Mouse (Mus musculus) limb, embryonic 11.5 days (tissue): ENCODE results near the gene Grm8. TPM values are rescaled to one million over a fixed set of nuclear protein-coding genes. Genes with fewer than 3 reads are reported as not detected.

ENCODE experiments used
- ATAC-seq: fragments of 200-750 bp; cut with Nextera tagmentation; 2 replicates; pipeline ENCODE4 v1.8.0; 2017; ENCODE audit warnings: low read depth; ENCODE audit not compliant: insufficient number of reproducible peaks, low FRiP score, low TSS enrichment
- DNase-seq: peaks from one replicate; pipeline ENCODE4 v3.0.0-alpha.2; 2015; ENCODE audit warnings: low spot score
- H3K27ac ChIP-seq: fragments of 300-500 bp; sonication (generic); replicated peaks from 2 replicates; pipeline ENCODE4 v1.5.1; 2014; ENCODE audit warnings: low read depth, mild to moderate bottlenecking, low read length
- H3K27me3 ChIP-seq: fragments of 300-500 bp; sonication (generic); 2 replicates; pipeline ENCODE4 v1.6.1; 2014; ENCODE audit warnings: mild to moderate bottlenecking, low read length, mixed read lengths; ENCODE audit not compliant: control insufficient read depth, insufficient read depth
- H3K36me3 ChIP-seq: fragments of 300-500 bp; sonication (generic); 2 replicates; pipeline ENCODE4 v1.6.1; 2014; ENCODE audit warnings: mild to moderate bottlenecking, low read length, moderate library complexity, mixed read lengths; ENCODE audit not compliant: control insufficient read depth, insufficient read depth
- H3K4me1 ChIP-seq: fragments of 300-500 bp; sonication (generic); 2 replicates; pipeline ENCODE4 v1.6.1; 2014; ENCODE audit warnings: low read length, mixed read lengths; ENCODE audit not compliant: control insufficient read depth, insufficient read depth
- H3K4me2 ChIP-seq: fragments of 300-500 bp; sonication (generic); 2 replicates; pipeline ENCODE4 v1.6.1; 2014; ENCODE audit warnings: low read depth, mild to moderate bottlenecking, moderate library complexity; ENCODE audit not compliant: severe bottlenecking
- H3K4me3 ChIP-seq: fragments of 300-500 bp; sonication (generic); 2 replicates; pipeline ENCODE4 v1.5.1; 2014; ENCODE audit warnings: low read depth, low read length
- H3K9ac ChIP-seq: fragments of 300-500 bp; sonication (generic); 2 replicates; pipeline ENCODE4 v1.6.1; 2014; ENCODE audit warnings: mild to moderate bottlenecking, low read length
- H3K9me3 ChIP-seq: fragments of 300-500 bp; sonication (generic); 2 replicates; pipeline ENCODE4 v1.6.1; 2016; ENCODE audit warnings: low read length; ENCODE audit not compliant: control insufficient read depth
- WGBS: fragments of 180-500 bp; shearing (Covaris S2); extraction: QIAGEN DNeasy Blood & Tissue Kit; methylation state at CpG from one replicate; pipeline ENCODE4 v1.1.7; 2014; 5-methylcytosine and 5-hydroxymethylcytosine counted together
- polyA plus RNA-seq: library from polyadenylated mRNA; unstranded; fragments of >200 nt; fragmentation: Nextera tagmentation; extraction: Ambion mirVana; gene quantifications from 2 replicates; pipeline ENCODE4 v1.2.1, GENCODE M21; 2014

The Grm8 gene
- polyA plus RNA-seq, 1 experiment from 2014 or later: 0.51 TPM

DNA sequence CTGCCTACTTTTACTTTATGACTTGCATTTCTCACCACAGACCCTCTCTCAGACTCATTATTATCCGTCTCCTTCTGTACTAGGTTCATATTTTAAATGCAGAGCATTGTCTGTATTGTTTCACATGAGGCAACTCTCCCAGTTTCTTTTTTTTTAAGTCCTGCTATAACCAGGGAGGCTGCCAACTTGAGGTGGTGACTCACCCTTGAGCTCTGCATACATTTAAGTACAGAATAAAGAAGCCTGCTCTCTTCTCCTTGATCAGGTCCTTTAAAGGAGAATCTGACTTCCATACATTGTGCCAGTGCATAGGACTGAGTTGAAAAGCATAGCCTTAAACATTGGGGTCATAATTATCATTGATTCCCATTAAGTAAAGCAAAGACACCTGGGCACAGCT lies 488.5 kb downstream of the Grm8 start:
- DNase-seq (no peak), ATAC-seq (no peak)
- H3K27me3 ChIP-seq: no peaks in the 10 kb centered on the region
- no peak overlapping the region for H3K4me2 ChIP-seq
- no peaks in the 10 kb centered on the region for H3K36me3 ChIP-seq
- no peak overlapping the region for H3K4me3 ChIP-seq
- no peak overlapping the region for H3K27ac ChIP-seq
- WGBS: 83% methylated on average over 1 of the region's 1 CpGs
- H3K9me3 ChIP-seq: no peaks in the 10 kb centered on the region
- H3K4me1 ChIP-seq: no peaks in the 10 kb centered on the region
- no peak overlapping the region for H3K9ac ChIP-seq

DNA sequence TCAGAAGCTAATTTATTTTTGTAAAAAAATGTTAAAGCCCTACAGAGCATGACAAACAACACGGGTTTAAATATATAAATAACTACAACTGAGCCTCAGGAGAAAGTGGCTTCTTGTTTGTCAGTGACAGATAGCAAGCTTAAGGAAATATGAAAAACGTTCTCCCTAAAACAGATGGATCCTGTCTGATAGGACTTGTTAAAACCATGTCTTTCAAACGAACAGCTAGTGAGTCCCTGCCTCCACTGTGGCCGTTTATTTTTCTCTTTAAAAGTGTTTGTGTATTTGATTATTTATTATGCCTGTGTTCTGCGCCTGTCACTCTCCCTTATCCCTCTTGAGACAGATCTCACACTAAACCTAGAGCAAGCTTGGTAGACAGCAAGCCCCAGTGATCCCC lies 489.9 kb downstream of the Grm8 start:
- Histone ChIP-seq H3K4me3 (no peak overlapping the region), H3K4me1 (no peaks in the 10 kb centered on the region), H3K9ac (no peak overlapping the region), H3K27me3 (no peaks in the 10 kb centered on the region), H3K9me3 (no peaks in the 10 kb centered on the region), H3K27ac (no peak overlapping the region), H3K36me3 (no peaks in the 10 kb centered on the region), H3K4me2 (no peak overlapping the region)
- DNase-seq (no peak), ATAC-seq (no peak)
- WGBS: 78% methylated on average over 5 of the region's 5 CpGs

DNA sequence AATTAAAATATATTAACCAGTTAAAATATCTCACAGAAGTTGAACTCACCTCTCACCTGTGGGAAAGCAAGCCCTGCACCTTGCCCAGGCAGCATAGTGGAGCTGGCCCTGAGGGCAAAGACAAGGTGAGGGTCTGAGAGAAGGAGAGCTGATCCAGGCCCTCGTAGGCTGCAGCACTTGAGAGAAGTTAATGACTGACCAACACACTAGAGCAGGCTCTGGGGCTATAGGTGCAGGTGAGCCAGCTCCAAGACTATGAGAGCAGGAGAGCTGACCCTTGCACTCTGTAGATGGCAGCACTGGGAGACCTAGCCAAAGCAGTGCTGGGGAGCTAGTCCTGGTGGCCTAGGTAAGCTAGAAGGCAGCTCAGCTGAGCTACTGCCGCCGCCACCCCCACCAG lies 499.1 kb downstream of the Grm8 start:
- Histone ChIP-seq H3K4me2 (no peak overlapping the region), H3K9me3 (no peaks in the 10 kb centered on the region), H3K9ac (no peak overlapping the region), H3K4me1 (no peaks in the 10 kb centered on the region), H3K4me3 (no peak overlapping the region), H3K27me3 (no peaks in the 10 kb centered on the region), H3K36me3 (no peaks in the 10 kb centered on the region), H3K27ac (no peak overlapping the region)
- ATAC-seq: no peak
- no peak for DNase-seq
- WGBS: 72% methylated on average over 3 of the region's 3 CpGs

DNA sequence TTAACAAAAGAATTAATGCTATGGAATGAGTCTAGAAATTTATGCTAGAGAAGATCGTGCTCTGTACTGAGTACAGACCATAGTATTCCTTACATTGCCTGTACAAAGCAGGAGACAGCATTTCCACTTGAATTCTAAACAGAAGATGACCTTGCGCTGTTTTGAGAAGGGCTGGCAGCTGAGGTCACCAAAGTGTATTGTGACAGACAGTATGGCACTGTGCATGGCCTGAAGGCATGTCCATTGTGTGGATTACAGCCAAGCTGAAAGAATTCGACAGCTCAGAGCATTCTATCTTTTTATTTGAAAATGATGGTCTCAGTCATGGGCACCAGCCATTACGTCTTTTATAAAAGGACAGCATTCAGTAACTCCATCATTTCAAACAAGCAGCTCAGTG lies 517.5 kb downstream of the Grm8 start:
- 85% methylated on average over 4 of the region's 4 CpGs for WGBS
- no peak for DNase-seq
- ATAC-seq: no peak
- Histone ChIP-seq H3K4me3 (no peak overlapping the region), H3K27me3 (no peaks in the 10 kb centered on the region), H3K4me2 (no peak overlapping the region), H3K9ac (no peak overlapping the region), H3K27ac (no peak overlapping the region), H3K4me1 (no peaks in the 10 kb centered on the region), H3K36me3 (no peaks in the 10 kb centered on the region), H3K9me3 (no peaks in the 10 kb centered on the region)

DNA sequence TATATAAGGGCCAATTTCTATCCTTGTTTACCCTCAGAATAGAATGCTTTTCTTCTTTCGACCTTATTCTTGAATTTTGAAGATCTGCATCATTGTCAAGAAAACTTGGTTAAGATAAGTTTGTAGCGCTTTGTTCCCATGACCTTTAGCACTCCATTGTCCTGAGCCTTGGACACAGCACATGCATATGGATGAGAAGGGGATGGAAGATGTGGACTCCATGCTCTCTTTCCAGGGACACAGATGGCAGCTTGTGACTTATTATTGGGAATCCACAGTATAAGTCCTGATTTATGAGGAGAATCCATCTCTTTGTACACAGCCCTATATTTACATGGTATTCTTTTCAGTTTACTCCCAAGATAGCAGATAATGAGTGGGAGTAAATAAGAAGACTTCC lies 554.5 kb downstream of the Grm8 start:
- Histone ChIP-seq H3K9me3 (no peaks in the 10 kb centered on the region), H3K4me2 (no peak overlapping the region), H3K27ac (no peak overlapping the region), H3K9ac (no peak overlapping the region), H3K4me3 (no peak overlapping the region), H3K27me3 (no peaks in the 10 kb centered on the region), H3K36me3 (no peaks in the 10 kb centered on the region), H3K4me1 (no peaks in the 10 kb centered on the region)
- WGBS: 83% methylated on average over 2 of the region's 2 CpGs
- no peak for DNase-seq
- ATAC-seq: no peak

DNA sequence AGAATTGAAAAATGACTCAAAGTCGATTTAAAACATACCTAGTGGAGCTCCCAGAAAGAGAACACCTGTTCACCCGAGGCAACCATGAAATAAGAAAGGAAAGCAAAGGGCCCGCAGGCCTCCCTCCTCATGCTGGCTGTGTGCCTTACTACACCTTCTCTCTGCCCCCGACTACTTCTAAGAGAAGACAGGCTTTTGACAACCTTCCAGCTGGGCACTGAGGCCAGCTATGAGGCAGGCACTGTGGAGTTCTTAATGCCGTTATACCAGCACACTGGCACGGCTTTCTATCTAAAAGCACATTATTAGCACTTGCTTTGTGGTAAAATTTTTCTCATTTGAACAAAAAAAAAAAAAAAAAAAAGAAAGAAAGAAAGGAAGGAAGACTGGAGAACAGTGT lies 589.5 kb downstream of the Grm8 start:
- DNase-seq: no peak
- Histone ChIP-seq H3K4me1 (no peaks in the 10 kb centered on the region), H3K27me3 (no peaks in the 10 kb centered on the region), H3K36me3 (no peaks in the 10 kb centered on the region), H3K4me2 (no peak overlapping the region), H3K4me3 (no peak overlapping the region), H3K9ac (no peak overlapping the region), H3K27ac (no peak overlapping the region), H3K9me3 (no peaks in the 10 kb centered on the region)
- no peak for ATAC-seq
- 79% methylated on average over 6 of the region's 6 CpGs for WGBS

DNA sequence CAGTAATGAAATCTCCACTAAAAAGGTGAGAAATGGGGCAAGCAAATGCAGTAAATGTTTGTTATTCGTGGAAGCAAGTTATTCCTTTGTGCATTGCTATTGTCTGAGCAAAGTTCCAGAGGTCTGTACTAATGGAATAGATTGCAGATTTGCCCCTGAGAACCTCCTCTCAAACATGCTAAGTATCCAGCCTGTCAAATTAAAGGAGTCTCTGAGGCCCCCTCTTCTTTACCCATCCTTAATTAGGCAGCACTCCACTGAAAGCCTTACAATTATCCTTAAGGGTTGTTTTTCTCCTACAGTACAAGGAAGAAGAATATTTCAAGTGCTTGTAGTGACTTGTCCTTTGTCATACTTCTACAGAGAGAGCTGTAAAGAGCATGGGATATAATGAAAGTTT lies 617.4 kb downstream of the Grm8 start:
- H3K9me3 ChIP-seq: no peaks in the 10 kb centered on the region
- no peak overlapping the region for H3K27ac ChIP-seq
- WGBS: 76% methylated on average over 1 of the region's 1 CpGs
- H3K4me2 ChIP-seq: no peak overlapping the region
- no peak for DNase-seq
- no peaks in the 10 kb centered on the region for H3K36me3 ChIP-seq
- H3K27me3 ChIP-seq: no peaks in the 10 kb centered on the region
- no peaks in the 10 kb centered on the region for H3K4me1 ChIP-seq
- ATAC-seq: no peak
- no peak overlapping the region for H3K9ac ChIP-seq
- no peak overlapping the region for H3K4me3 ChIP-seq

DNA sequence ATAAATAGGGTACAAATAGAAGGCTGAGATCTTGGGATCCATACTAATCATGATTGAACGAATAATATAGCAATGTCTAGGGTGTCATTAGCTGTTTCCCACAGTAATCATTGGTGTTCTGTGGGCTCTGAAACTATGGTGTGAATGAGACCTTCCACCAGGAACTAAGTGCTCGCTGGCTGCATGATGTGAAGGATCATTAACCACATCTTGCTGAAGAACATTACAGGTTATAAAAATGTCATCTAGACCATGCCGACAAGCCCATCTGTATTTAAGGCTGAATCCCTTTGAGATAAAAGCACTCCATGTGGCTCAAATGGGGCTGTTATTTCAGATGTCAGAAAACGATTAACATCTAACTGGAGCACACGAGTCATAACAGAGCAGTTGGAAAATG lies 674.0 kb downstream of the Grm8 start:
- 38% methylated on average over 5 of the region's 5 CpGs for WGBS
- ATAC-seq (no peak), DNase-seq (no peak)
- Histone ChIP-seq H3K27me3 (no peaks in the 10 kb centered on the region), H3K4me2 (no peak overlapping the region), H3K4me3 (no peak overlapping the region), H3K9me3 (no peaks in the 10 kb centered on the region), H3K9ac (no peak overlapping the region), H3K36me3 (no peaks in the 10 kb centered on the region), H3K27ac (no peak overlapping the region), H3K4me1 (no peaks in the 10 kb centered on the region)

DNA sequence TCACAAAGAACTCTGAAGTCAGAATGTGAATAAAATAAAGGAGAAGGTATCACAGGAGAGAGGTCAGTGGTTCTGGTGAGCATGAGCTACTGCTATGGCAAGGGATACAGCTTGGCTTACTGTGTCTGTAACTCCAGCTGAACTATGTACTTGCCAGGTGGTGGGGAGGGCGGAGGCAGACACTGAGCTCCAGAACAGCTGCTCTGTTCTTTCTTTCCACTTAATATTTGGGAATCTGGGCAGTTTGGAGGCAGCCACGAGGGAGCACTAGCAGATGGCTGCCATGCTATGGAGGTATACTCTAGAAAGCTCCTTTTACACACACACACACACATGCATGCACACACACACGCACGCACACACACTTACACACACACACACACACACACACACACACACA lies 726.5 kb downstream of the Grm8 start:
- no peaks in the 10 kb centered on the region for H3K4me1 ChIP-seq

More for the DNA sequence above, 726.5 kb downstream of the Grm8 start:
- no peaks in the 10 kb centered on the region for H3K9me3 ChIP-seq
- no peak overlapping the region for H3K9ac ChIP-seq
- DNase-seq: no peak
- no peaks in the 10 kb centered on the region for H3K27me3 ChIP-seq
- no peak overlapping the region for H3K4me2 ChIP-seq
- no peak overlapping the region for H3K4me3 ChIP-seq
- ATAC-seq: peak; percentile 54
- 78% methylated on average over 4 of the region's 4 CpGs for WGBS
- H3K36me3 ChIP-seq: no peaks in the 10 kb centered on the region
- H3K27ac ChIP-seq: no peak overlapping the region
